Mouse (Mus musculus): ENCODE results near the gene BC025920. TPM values are rescaled to one million over a fixed set of nuclear protein-coding genes. Genes with fewer than 3 reads are reported as not detected.

Gene BC025920
- polyA plus RNA-seq, 1 experiment from 2014 or later, result 1.2 TPM

GRCm38 (mm10) chr10:81571501-81571876, 34.6 kb upstream of the BC025920 start:
- H3K27me3 ChIP-seq (ENCODE audit: control insufficient read depth, insufficient read depth, low read length), result peaks cover 63% of the 10 kb centered on the region
- 0 out of 2 replicates have a peak overlapping the region, but pooled peaks have one; percentile 48 for H3K27ac ChIP-seq (ENCODE audit: low read depth, low read length)
- ATAC-seq (ENCODE audit: low FRiP score), result peak; percentile 87
- peak overlapping the region; percentile 17; the same call in 1 of the 2 replicates for H3K4me3 ChIP-seq (ENCODE audit: low read depth, low read length)
- no peak overlapping the region for H3K9ac ChIP-seq (ENCODE audit: low read depth, low read length)
- peak overlapping the region; percentile 32 for H3K4me2 ChIP-seq (replicated peaks; ENCODE audit: low read depth, low read length)
- under 1% methylated on average over 18 of the region's 18 CpGs for WGBS
- H3K36me3 ChIP-seq (ENCODE audit: control insufficient read depth, insufficient read depth, low read length), result no peaks in the 10 kb centered on the region
- DNase-seq (ENCODE audit: low spot score), result peak; percentile 96
- H3K9me3 ChIP-seq (ENCODE audit: control insufficient read depth, low read length), result no peaks in the 10 kb centered on the region
- peaks cover 43% of the 10 kb centered on the region for H3K4me1 ChIP-seq (replicated peaks; ENCODE audit: control insufficient read depth, insufficient read depth, low read length)

- 2% methylated on average over 9 of the region's 9 CpGs for WGBS
- Histone ChIP-seq H3K4me1 (replicated peaks; ENCODE audit: control insufficient read depth, insufficient read depth, low read length) (peaks cover 43% of the 10 kb centered on the region), H3K4me3 (ENCODE audit: low read depth, low read length) (no peak overlapping the region; the same call in 1 of the 2 replicates), H3K9ac (ENCODE audit: low read depth, low read length) (no peak overlapping the region), H3K9me3 (ENCODE audit: control insufficient read depth, low read length) (no peaks in the 10 kb centered on the region), H3K4me2 (replicated peaks; ENCODE audit: low read depth, low read length) (peak overlapping the region; percentile 28), H3K36me3 (ENCODE audit: control insufficient read depth, insufficient read depth, low read length) (no peaks in the 10 kb centered on the region), H3K27me3 (ENCODE audit: control insufficient read depth, insufficient read depth, low read length) (peaks cover 61% of the 10 kb centered on the region), H3K27ac (ENCODE audit: low read depth, low read length) (peak overlapping the region; percentile 48; the same call in 1 of the 2 replicates)
- no peak for ATAC-seq (ENCODE audit: low FRiP score)
- no peak for DNase-seq (ENCODE audit: low spot score)
Measured at GRCm38 (mm10) chr10:81572133-81572671, 33.9 kb upstream of the BC025920 start.

- DNase-seq (ENCODE audit: low spot score), result no peak
- Histone ChIP-seq H3K4me2 (replicated peaks; ENCODE audit: low read depth, low read length) (no peak overlapping the region), H3K36me3 (ENCODE audit: control insufficient read depth, insufficient read depth, low read length) (no peaks in the 10 kb centered on the region), H3K4me1 (replicated peaks; ENCODE audit: control insufficient read depth, insufficient read depth, low read length) (peaks cover 43% of the 10 kb centered on the region), H3K9ac (ENCODE audit: low read depth, low read length) (no peak overlapping the region), H3K4me3 (ENCODE audit: low read depth, low read length) (no peak overlapping the region), H3K27ac (ENCODE audit: low read depth, low read length) (no peak overlapping the region), H3K9me3 (ENCODE audit: control insufficient read depth, low read length) (no peaks in the 10 kb centered on the region), H3K27me3 (ENCODE audit: control insufficient read depth, insufficient read depth, low read length) (peaks cover 55% of the 10 kb centered on the region)
- ATAC-seq (ENCODE audit: low FRiP score), result no peak
- 5% methylated on average over 9 of the region's 9 CpGs for WGBS
Measured at GRCm38 (mm10) chr10:81572975-81573374, 33.1 kb upstream of the BC025920 start.

- H3K9me3 ChIP-seq (ENCODE audit: control insufficient read depth, low read length), result no peaks in the 10 kb centered on the region
- peak within 1 kb of the TSS; percentile 39 for H3K9ac ChIP-seq (ENCODE audit: low read depth, low read length)
- ATAC-seq (ENCODE audit: low FRiP score), result no peak
- WGBS, result 19% methylated on average over 10 of the region's 10 CpGs
- peak within 1 kb of the TSS; percentile 47 for H3K4me2 ChIP-seq (replicated peaks; ENCODE audit: low read depth, low read length)
- DNase-seq (ENCODE audit: low spot score), result no peak
- H3K36me3 ChIP-seq (ENCODE audit: control insufficient read depth, insufficient read depth, low read length), result no peaks in the 10 kb centered on the region
- H3K27me3 ChIP-seq (ENCODE audit: control insufficient read depth, insufficient read depth, low read length), result peaks cover 51% of the 10 kb centered on the region
- H3K4me3 ChIP-seq (ENCODE audit: low read depth, low read length), result peak within 1 kb of the TSS; percentile 32
- H3K4me1 ChIP-seq (replicated peaks; ENCODE audit: control insufficient read depth, insufficient read depth, low read length), result peaks cover 35% of the 10 kb centered on the region
- no peak within 1 kb of the TSS for H3K27ac ChIP-seq (ENCODE audit: low read depth, low read length)
Measured at GRCm38 (mm10) chr10:81574081-81575056, 31.7 kb upstream of the BC025920 start, which contains the start of gene Tle2. Gene Tle2 (plus strand): TSS chr10:81574561.

GRCm38 (mm10) chr10:81575208-81575631, 30.9 kb upstream of the BC025920 start:
- peak overlapping the region; percentile 39 for H3K9ac ChIP-seq (ENCODE audit: low read depth, low read length)
- H3K27ac ChIP-seq (ENCODE audit: low read depth, low read length), result no peak overlapping the region
- no peaks in the 10 kb centered on the region for H3K9me3 ChIP-seq (ENCODE audit: control insufficient read depth, low read length)
- H3K4me3 ChIP-seq (ENCODE audit: low read depth, low read length), result peak overlapping the region; percentile 32
- peak overlapping the region; percentile 47 for H3K4me2 ChIP-seq (replicated peaks; ENCODE audit: low read depth, low read length)
- WGBS, result 0% methylated on average over 30 of the region's 30 CpGs
- H3K36me3 ChIP-seq (ENCODE audit: control insufficient read depth, insufficient read depth, low read length), result no peaks in the 10 kb centered on the region
- DNase-seq (ENCODE audit: low spot score), result peak; percentile 64
- peaks cover 32% of the 10 kb centered on the region for H3K4me1 ChIP-seq (replicated peaks; ENCODE audit: control insufficient read depth, insufficient read depth, low read length)
- H3K27me3 ChIP-seq (ENCODE audit: control insufficient read depth, insufficient read depth, low read length), result peaks cover 54% of the 10 kb centered on the region
- ATAC-seq (ENCODE audit: low FRiP score), result no peak

GRCm38 (mm10) chr10:81575695-81576094, 30.4 kb upstream of the BC025920 start:
- no peak for DNase-seq (ENCODE audit: low spot score)

GRCm38 (mm10) chr10:81579967-81580366, 26.1 kb upstream of the BC025920 start:
- Histone ChIP-seq H3K27ac (ENCODE audit: low read depth, low read length) (no peak overlapping the region), H3K27me3 (ENCODE audit: control insufficient read depth, insufficient read depth, low read length) (peaks cover 37% of the 10 kb centered on the region), H3K9me3 (ENCODE audit: control insufficient read depth, low read length) (no peaks in the 10 kb centered on the region), H3K4me2 (replicated peaks; ENCODE audit: low read depth, low read length) (no peak overlapping the region), H3K9ac (ENCODE audit: low read depth, low read length) (no peak overlapping the region), H3K4me1 (replicated peaks; ENCODE audit: control insufficient read depth, insufficient read depth, low read length) (peaks cover 11% of the 10 kb centered on the region), H3K36me3 (ENCODE audit: control insufficient read depth, insufficient read depth, low read length) (no peaks in the 10 kb centered on the region), H3K4me3 (ENCODE audit: low read depth, low read length) (no peak overlapping the region)
- ATAC-seq (ENCODE audit: low FRiP score) (no peak), DNase-seq (ENCODE audit: low spot score) (no peak)
- WGBS, result 78% methylated on average over 4 of the region's 4 CpGs

More at GRCm38 (mm10) chr10:81575695-81576094, 30.4 kb upstream of the BC025920 start:
- H3K4me1 ChIP-seq (replicated peaks; ENCODE audit: control insufficient read depth, insufficient read depth, low read length), result peaks cover 28% of the 10 kb centered on the region
- peak overlapping the region; percentile 39 for H3K9ac ChIP-seq (ENCODE audit: low read depth, low read length)
- H3K9me3 ChIP-seq (ENCODE audit: control insufficient read depth, low read length), result no peaks in the 10 kb centered on the region
- H3K27ac ChIP-seq (ENCODE audit: low read depth, low read length), result no peak overlapping the region
- peak overlapping the region; percentile 47 for H3K4me2 ChIP-seq (replicated peaks; ENCODE audit: low read depth, low read length)
- H3K4me3 ChIP-seq (ENCODE audit: low read depth, low read length), result peak overlapping the region; percentile 32
- H3K27me3 ChIP-seq (ENCODE audit: control insufficient read depth, insufficient read depth, low read length), result peaks cover 58% of the 10 kb centered on the region
- H3K36me3 ChIP-seq (ENCODE audit: control insufficient read depth, insufficient read depth, low read length), result no peaks in the 10 kb centered on the region
- 3% methylated on average over 6 of the region's 6 CpGs for WGBS
- ATAC-seq (ENCODE audit: low FRiP score), result no peak

GRCm38 (mm10) chr10:81580441-81581070, 25.5 kb upstream of the BC025920 start:
- no peak for DNase-seq (ENCODE audit: low spot score)
- Histone ChIP-seq H3K9me3 (ENCODE audit: control insufficient read depth, low read length) (no peaks in the 10 kb centered on the region), H3K4me1 (replicated peaks; ENCODE audit: control insufficient read depth, insufficient read depth, low read length) (peaks cover 6% of the 10 kb centered on the region), H3K4me2 (replicated peaks; ENCODE audit: low read depth, low read length) (no peak overlapping the region), H3K36me3 (ENCODE audit: control insufficient read depth, insufficient read depth, low read length) (no peaks in the 10 kb centered on the region), H3K9ac (ENCODE audit: low read depth, low read length) (no peak overlapping the region), H3K27ac (ENCODE audit: low read depth, low read length) (no peak overlapping the region), H3K4me3 (ENCODE audit: low read depth, low read length) (no peak overlapping the region), H3K27me3 (ENCODE audit: control insufficient read depth, insufficient read depth, low read length) (peaks cover 35% of the 10 kb centered on the region)
- ATAC-seq (ENCODE audit: low FRiP score), result no peak
- WGBS, result 64% methylated on average over 24 of the region's 25 CpGs

Measured in hindbrain, embryonic 11.5 days (tissue).